Mouse (Mus musculus) CH12.LX (cell line): ENCODE results near the gene Stam. TPM values are rescaled to one million over a fixed set of nuclear protein-coding genes. Genes with fewer than 3 reads are reported as not detected.

Experiments
- DNase-seq: peaks from one replicate; pipeline ENCODE4 v3.0.0-alpha.2; 2013; ENCODE audit errors: extremely low read depth
- H3K27ac ChIP-seq: 2 replicates; pipeline ENCODE4 v1.5.1; 2012; ENCODE audit warnings: low read depth, mild to moderate bottlenecking, control low read depth, moderate library complexity; ENCODE audit not compliant: insufficient read depth
- H3K27me3 ChIP-seq: replicated peaks from 2 replicates; pipeline ENCODE3; 2012; ENCODE audit warnings: inconsistent platforms
- H3K36me3 ChIP-seq, 2 experiments: replicated peaks in 1 of 2; 2 replicates each; pipeline versions ENCODE3 to v1.6.1; 2012; ENCODE audit warnings: inconsistent platforms in 1 of 2, low read length in 1 of 2, mild to moderate bottlenecking in 1 of 2, mixed read lengths in 1 of 2, moderate library complexity in 1 of 2; ENCODE audit not compliant: control insufficient read depth in 1 of 2, insufficient read depth in 1 of 2
- H3K4me1 ChIP-seq, 2 experiments: 2 replicates each; pipeline ENCODE4 v1.6.1; 2012; ENCODE audit warnings: inconsistent platforms in 1 of 2, moderate library complexity in 1 of 2; ENCODE audit not compliant: insufficient read depth in 2 of 2, control insufficient read depth in 1 of 2
- H3K4me2 ChIP-seq: 2 replicates; pipeline ENCODE4 v1.6.1; 2012; ENCODE audit warnings: low read depth, mild to moderate bottlenecking, control low read depth; ENCODE audit not compliant: poor library complexity, insufficient read depth, severe bottlenecking
- H3K4me3 ChIP-seq, 3 experiments: fragments of 150-350 bp in 1 of 3; sonication (generic) in 1 of 3; replicated peaks in 1 of 3; 2 replicates each; pipeline versions ENCODE3 to v1.5.1; 2011 to 2012; ENCODE audit warnings: low read depth in 2 of 3, low read length in 2 of 3, mild to moderate bottlenecking in 2 of 3, moderate library complexity in 2 of 3, control low read depth in 1 of 3, improper control_type of control experiment in 1 of 3, inconsistent platforms in 1 of 3, mixed read lengths in 1 of 3; ENCODE audit not compliant: poor library complexity in 1 of 3
- H3K79me2 ChIP-seq: replicated peaks from 2 replicates; pipeline ENCODE4 v1.6.1; 2012; ENCODE audit warnings: mild to moderate bottlenecking, moderate library complexity; ENCODE audit not compliant: control insufficient read depth, poor library complexity, insufficient read depth, severe bottlenecking; ENCODE audit errors: extremely low read depth
- H3K9ac ChIP-seq: 2 replicates; pipeline ENCODE4 v1.6.1; 2012; ENCODE audit warnings: low read depth, mild to moderate bottlenecking, control low read depth, moderate library complexity; ENCODE audit not compliant: insufficient read depth
- H3K9me3 ChIP-seq: replicated peaks from 2 replicates; pipeline ENCODE3; 2012; ENCODE audit warnings: low read length, inconsistent platforms, mixed read lengths
- CHD1 ChIP-seq: IDR thresholded peaks from 2 replicates; pipeline ENCODE4 v1.6.1; 2012; ENCODE audit warnings: low read depth, low read length, improper control_type of control experiment, inconsistent platforms
- CHD2 ChIP-seq: IDR thresholded peaks from 2 replicates; pipeline ENCODE4 v1.6.1; 2011; ENCODE audit warnings: low read length, improper control_type of control experiment
- CTCF ChIP-seq, 2 experiments: IDR thresholded peaks in 1 of 2; conservative IDR thresholded peaks in 1 of 2; 2 replicates each; pipeline ENCODE4 v1.5.1; 2011 to 2012; ENCODE audit warnings: low read depth in 2 of 2, low read length in 2 of 2, improper control_type of control experiment in 1 of 2, inconsistent platforms in 1 of 2, mild to moderate bottlenecking in 1 of 2, moderate library complexity in 1 of 2
- E2F4 ChIP-seq: IDR thresholded peaks from 2 replicates; pipeline ENCODE4 v1.6.1; 2011; ENCODE audit warnings: low read depth, low read length, improper control_type of control experiment; ENCODE audit not compliant: insufficient replicate concordance
- ELF1 ChIP-seq: IDR thresholded peaks from 2 replicates; pipeline ENCODE4 v1.6.1; 2014; ENCODE audit warnings: low read depth, mild to moderate bottlenecking, inconsistent platforms, low read length, improper control_type of control experiment
- EP300 ChIP-seq: IDR thresholded peaks from 2 replicates; pipeline ENCODE4 v1.6.1; 2011; ENCODE audit warnings: low read length, improper control_type of control experiment
- ETS1 ChIP-seq: conservative IDR thresholded peaks from 2 replicates; pipeline ENCODE4 v1.6.1; 2012; ENCODE audit warnings: low read depth, mild to moderate bottlenecking, inconsistent platforms, low read length, improper control_type of control experiment, moderate library complexity
- GABPA ChIP-seq: IDR thresholded peaks from 2 replicates; pipeline ENCODE4 v1.6.1; 2012; ENCODE audit warnings: low read depth, low read length, improper control_type of control experiment, inconsistent platforms; ENCODE audit not compliant: insufficient replicate concordance
- HCFC1 ChIP-seq: IDR thresholded peaks from 2 replicates; pipeline ENCODE4 v1.6.1; 2012; ENCODE audit warnings: low read depth, mild to moderate bottlenecking, inconsistent platforms, low read length, improper control_type of control experiment
- IRF4 ChIP-seq: IDR thresholded peaks from 2 replicates; pipeline ENCODE4 v1.6.1; 2014; ENCODE audit warnings: low read depth, mild to moderate bottlenecking, inconsistent platforms, low read length, improper control_type of control experiment
- JUND ChIP-seq: conservative IDR thresholded peaks from 2 replicates; pipeline ENCODE4 v1.6.1; 2011; ENCODE audit warnings: low read depth, low read length, improper control_type of control experiment
- KAT2A ChIP-seq: IDR thresholded peaks from 2 replicates; pipeline ENCODE4 v1.6.1; 2012; ENCODE audit warnings: low read length, improper control_type of control experiment, inconsistent platforms; ENCODE audit not compliant: insufficient replicate concordance
- MXI1 ChIP-seq: IDR thresholded peaks from 2 replicates; pipeline ENCODE4 v1.6.1; 2011; ENCODE audit warnings: mild to moderate bottlenecking, low read depth, low read length, improper control_type of control experiment
- MYC ChIP-seq: IDR thresholded peaks from 2 replicates; pipeline ENCODE4 v1.6.1; 2011; ENCODE audit warnings: low read depth, mild to moderate bottlenecking, improper control_type of control experiment, low read length
- NELFE ChIP-seq: IDR thresholded peaks from 2 replicates; pipeline ENCODE4 v1.6.1; 2011; ENCODE audit warnings: low read depth, low read length, improper control_type of control experiment
- NRF1 ChIP-seq: IDR thresholded peaks from 2 replicates; pipeline ENCODE4 v1.6.1; 2014; ENCODE audit warnings: low read depth, mild to moderate bottlenecking, inconsistent platforms, low read length, improper control_type of control experiment, moderate library complexity
- POLR2A ChIP-seq: IDR thresholded peaks from 2 replicates; pipeline ENCODE4 v1.6.1; 2011; ENCODE audit warnings: low read depth, mild to moderate bottlenecking, improper control_type of control experiment, low read length
- SMC3 ChIP-seq: IDR thresholded peaks from 2 replicates; pipeline ENCODE4 v1.6.1; 2011; ENCODE audit warnings: low read depth, low read length, improper control_type of control experiment
- TCF12 ChIP-seq: IDR thresholded peaks from 2 replicates; pipeline ENCODE4 v1.6.1; 2014; ENCODE audit warnings: low read depth, mild to moderate bottlenecking, inconsistent platforms, low read length, improper control_type of control experiment
- UBTF ChIP-seq: IDR thresholded peaks from 2 replicates; pipeline ENCODE4 v1.6.1; 2012; ENCODE audit warnings: low read depth, mild to moderate bottlenecking, inconsistent platforms, low read length, improper control_type of control experiment, moderate library complexity
- USF1 ChIP-seq: IDR thresholded peaks from 2 replicates; pipeline ENCODE4 v1.6.1; 2014; ENCODE audit warnings: low read depth, mild to moderate bottlenecking, inconsistent platforms, low read length, improper control_type of control experiment
- USF2 ChIP-seq: conservative IDR thresholded peaks from 2 replicates; pipeline ENCODE4 v1.6.1; 2011; ENCODE audit warnings: low read depth, low read length, improper control_type of control experiment
- ZC3H11A ChIP-seq: IDR thresholded peaks from 2 replicates; pipeline ENCODE4 v1.6.1; 2012; ENCODE audit warnings: low read depth, mild to moderate bottlenecking, inconsistent platforms, low read length, improper control_type of control experiment
- ZKSCAN1 ChIP-seq: IDR thresholded peaks from 2 replicates; pipeline ENCODE4 v1.6.1; 2012; ENCODE audit warnings: low read depth, inconsistent platforms, low read length, improper control_type of control experiment, borderline replicate concordance
- ZNF384 ChIP-seq: IDR thresholded peaks from 2 replicates; pipeline ENCODE4 v1.6.1; 2012; ENCODE audit warnings: low read depth, low read length, improper control_type of control experiment, inconsistent platforms
- dilution Hi-C: fragments of 300-500 bp; cut with MboI; formaldehyde crosslinking; loops from 2 replicates; pipeline ENCODE4 v1.14.3; 2020; ENCODE audit warnings: low sequenced_read_pairs; ENCODE audit not compliant: extremely low pct_unique_long_range_greater_than_20kb, extremely low pct_ligation_motif_present
- in situ Hi-C: fragments of 300-500 bp; cut with MboI; formaldehyde crosslinking; loops from 3 replicates; pipeline ENCODE4 v1.14.3; 2019; ENCODE audit warnings: low sequenced_read_pairs, low pct_ligation_motif_present, low pct_unique_long_range_greater_than_20kb, mixed read lengths
- polyA plus RNA-seq: library from polyadenylated mRNA; unstranded; fragments of >175 nt; gene quantifications from 2 replicates; pipeline ENCODE4 v1.2.1, GENCODE M21; 2012; ENCODE audit warnings: low read depth; ENCODE audit not compliant: insufficient read length
- total RNA-seq, 2 experiments: library from RNA; depleted of rRNA; stranded (reverse); fragments of 300-350 nt in 1 of 2; fragments of >200 nt in 1 of 2; gene quantifications; 2 replicates each; pipeline ENCODE4 v1.2.3; 2012 to 2014

Gene Stam
- total and polyA plus RNA-seq, 3 experiments = 13.5 to 21.4 (median 15.1) TPM

DNA sequence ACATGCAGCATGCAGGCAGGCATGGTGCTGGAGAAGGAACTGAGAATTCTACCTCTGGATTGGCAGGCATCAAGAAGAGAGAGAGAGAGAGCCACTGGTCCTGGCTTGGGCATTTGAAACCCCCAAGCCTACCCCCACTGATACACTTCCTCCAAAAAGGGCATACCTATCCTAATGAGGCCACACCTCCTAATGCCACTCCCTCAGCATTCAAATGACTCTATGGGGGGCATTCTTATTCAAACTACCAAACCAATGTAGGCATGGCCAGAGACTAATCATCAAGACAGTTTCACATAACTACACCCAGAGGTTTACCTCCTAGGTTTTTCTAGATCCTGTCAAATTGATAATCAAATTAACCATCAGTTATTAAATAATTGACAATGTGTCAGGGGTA lies 93.8 kb downstream of the Stam start:
- in situ Hi-C loops = no loop called here
- TF ChIP-seq CTCF (conservative IDR thresholded peaks at IDR 0.05 in 1 of 2, IDR thresholded peaks at IDR 0.05 in 1 of 2; ENCODE audit: low read depth in 2 of 2, low read length in 2 of 2) (no peak), NRF1 (no peak), KAT2A (no peak), USF1 (no peak), USF2 (no peak), JUND (no peak), ELF1 (no peak), ETS1 (no peak), TCF12 (no peak), UBTF (no peak), EP300 (no peak), HCFC1 (no peak)
- Histone ChIP-seq H3K27me3 (no peaks in the 10 kb centered on the region), H3K9me3 (no peaks in the 10 kb centered on the region), H3K9ac (no peak overlapping the region), H3K4me3 (no peak overlapping the region), H3K4me1 (peaks cover 0 to 6% of the 10 kb centered on the region in 2 experiments; a peak in 2 of 4 replicates), H3K36me3 (no peaks in the 10 kb centered on the region), H3K4me2 (no peak overlapping the region), H3K79me2 (no peaks in the 10 kb centered on the region), H3K27ac (no peak overlapping the region)
- dilution Hi-C loops = no loop called here
- DNase-seq = no peak

GRCm38 (mm10) chr2:14174334-14174733 lies 100.4 kb downstream of the Stam start, which contains the start of gene Tmem236:
TSS of gene Tmem236 (plus strand) at chr2:14174523.
- Histone ChIP-seq H3K9me3 (no peaks in the 10 kb centered on the region), H3K36me3 (no peaks in the 10 kb centered on the region), H3K4me3 (no peak within 1 kb of the TSS), H3K4me1 (no peaks in the 10 kb centered on the region), H3K27me3 (no peaks in the 10 kb centered on the region), H3K27ac (no peak within 1 kb of the TSS), H3K4me2 (no peak within 1 kb of the TSS), H3K9ac (no peak within 1 kb of the TSS), H3K79me2 (no peaks in the 10 kb centered on the region)
- dilution Hi-C loops = no loop called here
- in situ Hi-C loops = no loop called here
- TF ChIP-seq IRF4 = no peak
- no peak for TF ChIP-seq E2F4
- TF ChIP-seq NELFE = no peak
- no peak for TF ChIP-seq ZNF384
- no peak for TF ChIP-seq NRF1
- no peak for TF ChIP-seq MYC
- TF ChIP-seq CHD2 = no peak
- no peak for TF ChIP-seq ZKSCAN1
- no peak for TF ChIP-seq SMC3
- TF ChIP-seq GABPA = no peak
- no peak for TF ChIP-seq POLR2A
- no peak for TF ChIP-seq MXI1
- TF ChIP-seq ZC3H11A = no peak
- TF ChIP-seq CHD1 = no peak
- TF ChIP-seq CTCF (conservative IDR thresholded peaks at IDR 0.05 in 1 of 2, IDR thresholded peaks at IDR 0.05 in 1 of 2; ENCODE audit: low read depth in 2 of 2, low read length in 2 of 2) = no peak
- DNase-seq = no peak
